10 mouse cellular contexts compared by ENCODE assay signal in genomic region chr1:25166036-25166796, GRCm38 (mm10).
A peak's percentile ranks its signal among the peaks of the same experiment; 100 is the strongest.
DNase-seq lines count a peak whose midpoint lies in the region; ATAC-seq and TF ChIP-seq lines count a peak whose summit lies in the region.
"Had no signal": no experiment of that assay in that cellular context is flagged by ENCODE, and none has a peak within 500 bp of the region (broad histone marks: within the 10 kb centered on the region; RNA-seq: fewer than 3 reads in every experiment).

No protein-coding gene starts in this region.

- no peak for TF ChIP-seq POLR2A in heart, adult 2 months (IDR thresholded peaks at IDR 0.05; ENCODE audit: insufficient read depth, low read depth, low read length)

- WGBS in midbrain, embryonic 12.5 days: 52% methylated on average over 11 of the region's 11 CpGs
- WGBS in midbrain, embryonic 10.5 days: 70% methylated on average over 11 of the region's 11 CpGs
- WGBS in heart, adult 2 months: 63% methylated on average over 11 of the region's 11 CpGs

- peak; percentile 52; the same call in 1 of the 2 replicates for ATAC-seq in midbrain, embryonic 12.5 days (ENCODE audit: low FRiP score, low read depth)

- H3K27me3 ChIP-seq in midbrain, embryonic 12.5 days: no peaks in the 10 kb centered on the region
- H3K27me3 ChIP-seq in midbrain, embryonic 10.5 days (ENCODE audit: low read depth, poor library complexity, severe bottlenecking): no peaks in the 10 kb centered on the region
- H3K27me3 ChIP-seq in heart, adult 2 months (ENCODE audit: control insufficient read depth, insufficient read depth, low read length): no peaks in the 10 kb centered on the region

- TF ChIP-seq CTCF in heart, adult 2 months (IDR thresholded peaks at IDR 0.05): no peak

- no peak overlapping the region for H3K27ac ChIP-seq in midbrain, embryonic 12.5 days (replicated peaks)
- H3K27ac ChIP-seq in midbrain, embryonic 10.5 days (replicated peaks): no peak overlapping the region
- H3K27ac ChIP-seq in heart, adult 2 months: no peak overlapping the region

- no peak for DNase-seq in midbrain, embryonic 10.5 days (ENCODE audit: low spot score)
- peak; percentile 3 to 45 for DNase-seq in cerebellum, postnatal 14 days
- peak; percentile 38 to 46 for DNase-seq in left cerebral cortex, adult 18-20 months (ENCODE audit: low spot score in 2 of 2)
- peak; percentile 53 for DNase-seq in right cerebral cortex, postnatal 25 days
- no peak for DNase-seq in heart, adult 2 months
- no peak for DNase-seq in heart, adult 18-20 months
- DNase-seq: adrenal gland, adult 8-10 months; heart, postnatal 4 days; lung, embryonic 14.5 days had no signal

- no peak overlapping the region for H3K4me2 ChIP-seq in midbrain, embryonic 12.5 days (replicated peaks)
- H3K4me2 ChIP-seq: lung, embryonic 14.5 days had no signal

- intact Hi-C loops in heart, adult 2 months (cut with DNase I): no loop called here

- no peak overlapping the region for H3K4me3 ChIP-seq in midbrain, embryonic 12.5 days
- no peak overlapping the region for H3K4me3 ChIP-seq in midbrain, embryonic 10.5 days
- H3K4me3 ChIP-seq in heart, adult 2 months: no peak overlapping the region

- no peaks in the 10 kb centered on the region for H3K79me2 ChIP-seq in heart, adult 2 months (replicated peaks; ENCODE audit: control insufficient read depth, insufficient read depth, low read length)

- no peaks in the 10 kb centered on the region for H3K36me3 ChIP-seq in midbrain, embryonic 12.5 days
- no peaks in the 10 kb centered on the region for H3K36me3 ChIP-seq in midbrain, embryonic 10.5 days
- H3K36me3 ChIP-seq in heart, adult 2 months (ENCODE audit: control insufficient read depth, insufficient read depth, low read length): no peaks in the 10 kb centered on the region

- no peak overlapping the region for H3K9ac ChIP-seq in midbrain, embryonic 12.5 days (replicated peaks)
- no peak overlapping the region for H3K9ac ChIP-seq in heart, adult 2 months (ENCODE audit: low read depth, low read length)
- H3K9ac ChIP-seq: lung, embryonic 14.5 days had no signal

- no peak for TF ChIP-seq EP300 in heart, adult 2 months (IDR thresholded peaks at IDR 0.05; ENCODE audit: insufficient read depth, low read depth, low read length)

- H3K4me1 ChIP-seq in midbrain, embryonic 12.5 days: peaks cover 5% of the 10 kb centered on the region; the same call in 1 of the 2 replicates
- H3K4me1 ChIP-seq in midbrain, embryonic 10.5 days: peaks cover 8% of the 10 kb centered on the region; the same call in 1 of the 2 replicates
- H3K4me1 ChIP-seq in heart, adult 2 months (ENCODE audit: control insufficient read depth, insufficient read depth, low read length): no peaks in the 10 kb centered on the region

- no peaks in the 10 kb centered on the region for H3K9me3 ChIP-seq in midbrain, embryonic 12.5 days
- H3K9me3 ChIP-seq in midbrain, embryonic 10.5 days (replicated peaks): no peaks in the 10 kb centered on the region

Comparison
In these comparisons a context has a peak if more than half of its experiments do, and no peak if none do; other contexts are left out.
1. DNase-seq: peak in cerebellum, postnatal 14 days (2 of 2), left cerebral cortex, adult 18-20 months (2 of 2) and right cerebral cortex, postnatal 25 days (single experiment); none in midbrain, embryonic 10.5 days (single experiment), heart, adult 2 months (0 of 2) and heart, adult 18-20 months (0 of 2).